Mouse (Mus musculus) testis, adult 2 months (tissue): ENCODE results near the gene Lag3. TPM values are rescaled to one million over a fixed set of nuclear protein-coding genes. Genes with fewer than 3 reads are reported as not detected.

Experiments
- H3K27ac ChIP-seq: fragments of 200-500 bp; 2 replicates; pipeline ENCODE4 v1.5.1; 2012; ENCODE audit warnings: low read depth, low read length; ENCODE audit not compliant: control insufficient read depth, insufficient read depth
- H3K27me3 ChIP-seq: fragments of 200-500 bp; 2 replicates; pipeline ENCODE4 v1.6.1; 2012; ENCODE audit warnings: mild to moderate bottlenecking, low read length, moderate library complexity; ENCODE audit not compliant: control insufficient read depth, insufficient read depth
- H3K36me3 ChIP-seq: fragments of 200-500 bp; 2 replicates; pipeline ENCODE4 v1.6.1; 2012; ENCODE audit warnings: mild to moderate bottlenecking, low read length; ENCODE audit not compliant: control insufficient read depth, insufficient read depth
- H3K4me1 ChIP-seq: fragments of 200-500 bp; 2 replicates; pipeline ENCODE4 v1.6.1; 2012; ENCODE audit warnings: low read length; ENCODE audit not compliant: control insufficient read depth, insufficient read depth
- H3K4me3 ChIP-seq: fragments of 200-500 bp; 2 replicates; pipeline ENCODE4 v1.5.1; 2012; ENCODE audit warnings: low read depth, mild to moderate bottlenecking, low read length, moderate library complexity, mixed read lengths; ENCODE audit not compliant: control insufficient read depth
- CTCF ChIP-seq: fragments of 200-500 bp; IDR thresholded peaks from 2 replicates; pipeline ENCODE4 v1.5.1; 2012; ENCODE audit warnings: low read depth, mild to moderate bottlenecking, inconsistent platforms, low read length, moderate library complexity; ENCODE audit not compliant: control insufficient read depth, insufficient read depth, insufficient replicate concordance
- POLR2A ChIP-seq: fragments of 200-500 bp; IDR thresholded peaks from 2 replicates; pipeline ENCODE4 v1.6.1; 2012; ENCODE audit warnings: low read depth, mild to moderate bottlenecking, inconsistent platforms, low read length, moderate library complexity; ENCODE audit not compliant: control insufficient read depth
- polyA plus RNA-seq: library from polyadenylated mRNA; depleted of rRNA; stranded (reverse); fragments of >200 nt; gene quantifications from 2 replicates; pipeline ENCODE4 v1.2.3, GENCODE M21; 2012

Lag3 gene
- polyA plus RNA-seq, 1 experiment: 0.12 TPM

- H3K36me3 ChIP-seq: no peaks in the 10 kb centered on the region
- TF ChIP-seq CTCF: no peak
- TF ChIP-seq POLR2A: no peak
Measured at GRCm38 (mm10) chr6:124874348-124874747, 37.2 kb downstream of the Lag3 start.

GRCm38 (mm10) chr6:124866560-124866959 lies 44.9 kb downstream of the Lag3 start:
- no peak for TF ChIP-seq POLR2A
- H3K27me3 ChIP-seq: no peaks in the 10 kb centered on the region
- no peak overlapping the region for H3K4me3 ChIP-seq
- no peaks in the 10 kb centered on the region for H3K36me3 ChIP-seq
- H3K27ac ChIP-seq: no peak overlapping the region
- H3K4me1 ChIP-seq: peaks cover 4% of the 10 kb centered on the region; the same call in 1 of the 2 replicates

More at GRCm38 (mm10) chr6:124874348-124874747, 37.2 kb downstream of the Lag3 start:
- H3K27ac ChIP-seq: no peak overlapping the region
- H3K4me1 ChIP-seq: no peaks in the 10 kb centered on the region
- no peak overlapping the region for H3K4me3 ChIP-seq
- H3K27me3 ChIP-seq: no peaks in the 10 kb centered on the region

GRCm38 (mm10) chr6:124865766-124866362 lies 45.6 kb downstream of the Lag3 start:
- Histone ChIP-seq H3K27ac (no peak overlapping the region), H3K4me3 (no peak overlapping the region), H3K4me1 (peaks cover 4% of the 10 kb centered on the region; the same call in 1 of the 2 replicates), H3K36me3 (no peaks in the 10 kb centered on the region), H3K27me3 (no peaks in the 10 kb centered on the region)
- TF ChIP-seq POLR2A (no peak), CTCF (no peak)

- no peak for TF ChIP-seq POLR2A
- TF ChIP-seq CTCF: no peak
- H3K4me1 ChIP-seq: peaks cover 4% of the 10 kb centered on the region; the same call in 1 of the 2 replicates
- H3K36me3 ChIP-seq: no peaks in the 10 kb centered on the region
- no peaks in the 10 kb centered on the region for H3K27me3 ChIP-seq
- H3K4me3 ChIP-seq: peak within 1 kb of the TSS; percentile 48
- no peak within 1 kb of the TSS for H3K27ac ChIP-seq
Measured at GRCm38 (mm10) chr6:124863658-124864298, 47.7 kb downstream of the Lag3 start, which contains the start of gene Gpr162. Gene Gpr162, minus strand, starts transcription at chr6:124863983.

GRCm38 (mm10) chr6:124863125-124863657 lies 48.3 kb downstream of the Lag3 start:
- Histone ChIP-seq H3K4me1 (peaks cover 4% of the 10 kb centered on the region), H3K27me3 (no peaks in the 10 kb centered on the region), H3K36me3 (no peaks in the 10 kb centered on the region), H3K4me3 (peak overlapping the region; percentile 48), H3K27ac (no peak overlapping the region)
- no peak for TF ChIP-seq CTCF
- no peak for TF ChIP-seq POLR2A

- TF ChIP-seq CTCF (no peak), POLR2A (no peak)
- no peaks in the 10 kb centered on the region for H3K36me3 ChIP-seq
- no peaks in the 10 kb centered on the region for H3K27me3 ChIP-seq
- H3K4me1 ChIP-seq: peaks cover 4% of the 10 kb centered on the region
- no peak overlapping the region for H3K27ac ChIP-seq
- no peak overlapping the region for H3K4me3 ChIP-seq
Measured at GRCm38 (mm10) chr6:124862406-124863124, 48.9 kb downstream of the Lag3 start.

GRCm38 (mm10) chr6:124861802-124862201 lies 49.7 kb downstream of the Lag3 start:
- H3K27ac ChIP-seq: no peak overlapping the region
- no peak for TF ChIP-seq POLR2A
- TF ChIP-seq CTCF: no peak
- peaks cover 7% of the 10 kb centered on the region for H3K4me1 ChIP-seq
- no peaks in the 10 kb centered on the region for H3K27me3 ChIP-seq
- no peaks in the 10 kb centered on the region for H3K36me3 ChIP-seq
- H3K4me3 ChIP-seq: no peak overlapping the region
